Mouse (Mus musculus): ENCODE results near the gene Aurkb. TPM values are rescaled to one million over a fixed set of nuclear protein-coding genes. Genes with fewer than 3 reads are reported as not detected.
"Not testable (repeated sequence)": the region's sequence is repeated elsewhere in the genome, so short reads cannot be mapped to it uniquely, and the experiment has no call there.

Gene Aurkb
- polyA plus RNA-seq, 1 experiment from 2014 or later, result 184 TPM

DNA sequence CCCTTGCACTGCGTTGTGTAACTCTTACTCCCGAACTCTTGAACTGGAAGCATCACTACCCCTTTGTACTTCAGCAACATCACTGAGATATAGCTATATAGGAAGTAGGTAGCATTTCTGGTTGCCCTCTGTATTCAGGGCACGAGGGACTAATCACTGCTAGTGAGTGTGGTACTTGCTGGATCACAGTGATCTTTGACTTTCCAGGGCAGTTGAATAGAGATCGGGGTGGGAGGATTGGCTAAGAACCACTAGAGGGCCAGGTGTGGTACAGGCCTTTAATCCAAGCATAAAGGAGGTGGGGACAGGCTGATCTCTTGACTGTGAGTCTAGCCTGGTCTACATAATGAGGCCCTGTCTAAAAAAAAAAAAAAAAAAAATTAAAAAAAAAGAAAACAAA is 47.4 kb downstream of the Aurkb start:
- Histone ChIP-seq H3K27me3 (ENCODE audit: insufficient read depth, poor library complexity, severe bottlenecking) (no peaks in the 10 kb centered on the region), H3K4me1 (replicated peaks) (peaks cover 72% of the 10 kb centered on the region), H3K36me3 (peaks cover 33% of the 10 kb centered on the region), H3K9me3 (no peaks in the 10 kb centered on the region), H3K27ac (no peak overlapping the region), H3K4me3 (no peak overlapping the region)
- no peak for DNase-seq (ENCODE audit: low spot score)
- WGBS, result 91% methylated on average over 4 of the region's 4 CpGs

DNA sequence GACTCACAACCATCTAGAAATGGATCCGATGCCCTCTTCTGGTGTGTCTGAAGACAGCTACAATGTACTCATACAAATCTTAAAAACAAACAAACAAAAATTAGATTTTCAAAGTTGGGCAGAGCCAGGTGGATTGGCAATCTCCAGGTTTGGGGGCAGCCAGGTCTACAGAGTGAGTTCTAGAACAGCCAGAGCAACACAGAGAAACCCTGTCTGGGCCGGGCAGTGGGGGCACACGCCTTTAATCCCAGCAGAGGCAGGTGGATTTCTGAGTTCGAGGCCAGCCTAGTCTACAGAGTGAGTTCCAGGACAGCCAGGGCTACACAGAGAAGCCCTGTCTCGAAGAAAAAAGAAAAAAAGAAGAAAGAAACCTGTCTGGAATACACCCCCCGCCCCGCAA is 48.4 kb downstream of the Aurkb start:
- not testable (repeated sequence) for H3K27ac ChIP-seq; H3K9me3 ChIP-seq; DNase-seq (ENCODE audit: low spot score); H3K27me3 ChIP-seq (ENCODE audit: insufficient read depth, poor library complexity, severe bottlenecking); H3K4me3 ChIP-seq
- Histone ChIP-seq H3K36me3 (peaks cover 33% of the 10 kb centered on the region), H3K4me1 (replicated peaks) (peaks cover 73% of the 10 kb centered on the region)
- WGBS, result 92% methylated on average over 7 of the region's 7 CpGs

- peaks cover 29% of the 10 kb centered on the region for H3K36me3 ChIP-seq
- peak within 1 kb of the TSS; percentile 77 for H3K27ac ChIP-seq
- H3K9me3 ChIP-seq, result no peaks in the 10 kb centered on the region
- DNase-seq (ENCODE audit: low spot score), result peak; percentile 99
- peaks cover 73% of the 10 kb centered on the region for H3K4me1 ChIP-seq (replicated peaks)
- H3K27me3 ChIP-seq (ENCODE audit: insufficient read depth, poor library complexity, severe bottlenecking), result no peaks in the 10 kb centered on the region
- peak within 1 kb of the TSS; percentile 71 for H3K4me3 ChIP-seq
- under 1% methylated on average over 37 of the region's 37 CpGs for WGBS
These were observed 49.4 kb downstream of the Aurkb start, which contains the start of gene Per1 for GRCm38 (mm10) chr11:69094697-69095429. TSS of gene Per1 (plus strand) at chr11:69095217.

GRCm38 (mm10) chr11:69095511-69096231 is 50.2 kb downstream of the Aurkb start:
- Histone ChIP-seq H3K36me3 (peaks cover 22% of the 10 kb centered on the region), H3K9me3 (no peaks in the 10 kb centered on the region), H3K4me1 (replicated peaks) (peaks cover 74% of the 10 kb centered on the region), H3K4me3 (peak overlapping the region; percentile 71), H3K27ac (peak overlapping the region; percentile 77), H3K27me3 (ENCODE audit: insufficient read depth, poor library complexity, severe bottlenecking) (no peaks in the 10 kb centered on the region)
- DNase-seq (ENCODE audit: low spot score), result no peak
- 4% methylated on average over 27 of the region's 27 CpGs for WGBS

GRCm38 (mm10) chr11:69096360-69096986 is 51.0 kb downstream of the Aurkb start:
- 18% methylated on average over 9 of the region's 9 CpGs for WGBS
- H3K4me1 ChIP-seq (replicated peaks), result peaks cover 75% of the 10 kb centered on the region
- peak overlapping the region; percentile 71 for H3K4me3 ChIP-seq
- no peak for DNase-seq (ENCODE audit: low spot score)
- peaks cover 22% of the 10 kb centered on the region for H3K36me3 ChIP-seq
- peak overlapping the region; percentile 85 for H3K27ac ChIP-seq
- H3K9me3 ChIP-seq, result no peaks in the 10 kb centered on the region
- H3K27me3 ChIP-seq (ENCODE audit: insufficient read depth, poor library complexity, severe bottlenecking), result no peaks in the 10 kb centered on the region

GRCm38 (mm10) chr11:69096987-69097900 is 51.8 kb downstream of the Aurkb start:
- peak overlapping the region; percentile 85 for H3K27ac ChIP-seq
- H3K36me3 ChIP-seq, result peaks cover 22% of the 10 kb centered on the region
- no peaks in the 10 kb centered on the region for H3K9me3 ChIP-seq
- DNase-seq (ENCODE audit: low spot score), result peak; percentile 81
- H3K4me1 ChIP-seq (replicated peaks), result peaks cover 71% of the 10 kb centered on the region
- WGBS, result 3% methylated on average over 29 of the region's 29 CpGs
- H3K4me3 ChIP-seq, result peak overlapping the region; percentile 71
- H3K27me3 ChIP-seq (ENCODE audit: insufficient read depth, poor library complexity, severe bottlenecking), result no peaks in the 10 kb centered on the region

DNA sequence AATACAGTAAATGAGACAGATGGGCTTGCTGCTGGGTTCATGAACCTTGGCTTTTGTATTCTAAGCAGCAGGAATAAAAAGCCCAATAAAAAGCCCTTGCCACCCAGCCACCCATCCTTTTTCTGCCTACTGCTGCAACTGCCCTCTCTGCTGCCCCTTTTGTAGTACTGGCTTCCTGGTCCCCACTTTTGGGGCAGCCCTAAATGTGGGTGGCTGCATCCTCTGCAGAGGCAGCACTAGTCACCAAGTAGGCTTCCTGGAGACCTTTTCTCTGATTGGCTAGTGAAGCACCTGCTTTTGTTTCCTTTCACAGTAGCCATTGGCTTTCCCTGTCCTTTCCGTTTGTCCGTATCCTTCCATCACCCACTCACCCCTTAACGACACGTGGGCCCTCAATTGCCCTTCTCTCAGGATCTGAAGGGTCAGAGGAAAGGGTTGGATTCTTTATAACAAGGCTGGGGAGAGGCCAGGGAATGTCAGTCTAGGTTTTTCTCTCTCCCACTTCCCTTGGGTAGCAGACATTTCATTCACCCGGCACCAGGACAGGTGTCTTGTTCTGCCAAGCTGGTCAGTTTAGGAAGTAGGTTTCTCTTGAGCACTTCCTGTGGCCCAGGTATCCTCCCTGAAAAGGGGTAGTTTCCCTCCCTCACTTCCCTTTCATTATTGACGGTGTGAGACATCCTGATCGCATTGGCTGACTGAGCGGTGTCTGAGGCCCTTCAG is 52.8 kb downstream of the Aurkb start:
- WGBS, result 31% methylated on average over 8 of the region's 8 CpGs
- peaks cover 27% of the 10 kb centered on the region for H3K36me3 ChIP-seq
- H3K4me1 ChIP-seq (replicated peaks), result peaks cover 71% of the 10 kb centered on the region
- H3K27ac ChIP-seq, result peak overlapping the region; percentile 85
- H3K9me3 ChIP-seq, result no peaks in the 10 kb centered on the region
- no peaks in the 10 kb centered on the region for H3K27me3 ChIP-seq (ENCODE audit: insufficient read depth, poor library complexity, severe bottlenecking)
- peak overlapping the region; percentile 71 for H3K4me3 ChIP-seq
- no peak for DNase-seq (ENCODE audit: low spot score)

DNA sequence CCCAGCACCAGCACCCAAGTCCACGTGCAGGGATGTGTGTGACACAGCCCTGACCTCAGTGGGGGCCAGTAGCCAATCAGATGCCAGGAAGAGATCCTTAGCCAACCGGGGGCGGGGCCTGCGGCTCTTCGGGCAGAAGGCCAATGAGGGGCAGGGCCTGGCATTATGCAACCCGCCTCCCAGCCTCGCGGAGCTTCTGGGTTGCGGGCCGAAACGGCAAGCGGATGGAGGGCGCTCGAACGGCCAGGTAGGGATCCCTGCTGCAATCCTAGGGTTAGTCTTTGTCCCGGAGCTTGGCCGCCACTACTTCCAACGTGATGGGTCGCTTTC is 53.3 kb downstream of the Aurkb start:
- Histone ChIP-seq H3K4me3 (peak overlapping the region; percentile 71), H3K36me3 (peaks cover 32% of the 10 kb centered on the region), H3K4me1 (replicated peaks) (peaks cover 71% of the 10 kb centered on the region), H3K9me3 (no peaks in the 10 kb centered on the region), H3K27ac (peak overlapping the region; percentile 80), H3K27me3 (ENCODE audit: insufficient read depth, poor library complexity, severe bottlenecking) (no peaks in the 10 kb centered on the region)
- WGBS, result under 1% methylated on average over 19 of the region's 19 CpGs
- peak; percentile 93 for DNase-seq (ENCODE audit: low spot score)

DNA sequence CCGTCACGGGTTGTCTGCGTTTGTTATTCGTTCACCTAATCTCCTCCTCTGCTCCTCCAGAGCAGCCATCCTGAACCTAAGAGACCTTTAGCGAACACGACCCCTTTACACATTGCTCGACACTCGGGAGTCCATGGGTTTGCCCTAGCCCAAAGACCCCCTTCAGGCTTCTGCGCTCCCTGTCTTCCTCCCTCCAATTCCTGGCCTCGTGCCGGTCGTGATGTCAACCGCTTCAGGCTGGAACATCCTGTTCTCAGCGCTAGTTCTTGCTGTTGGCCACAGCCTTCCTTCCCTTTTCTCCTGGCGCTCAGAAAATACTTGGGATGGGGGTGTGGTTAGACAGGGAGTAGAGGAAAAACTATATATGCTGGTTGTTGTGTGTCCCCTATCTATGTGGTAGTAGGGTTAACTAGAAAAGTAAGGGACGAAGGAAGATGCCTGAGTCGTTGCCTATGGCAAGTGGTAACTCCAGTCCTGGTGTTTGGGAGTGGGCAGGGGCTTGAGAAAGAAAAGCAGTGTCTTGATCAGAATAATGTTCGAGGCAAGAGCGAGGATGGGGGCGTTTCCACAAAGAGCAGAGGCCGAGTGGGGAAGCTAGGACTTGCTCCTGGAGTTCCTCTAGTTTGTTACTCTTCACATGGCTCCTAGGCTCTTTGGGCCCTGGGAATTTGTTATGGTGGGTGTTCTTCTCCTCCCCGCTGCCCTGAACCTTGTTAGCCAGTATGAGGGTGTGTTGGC is 53.9 kb downstream of the Aurkb start:
- under 1% methylated on average over 22 of the region's 22 CpGs for WGBS
- Histone ChIP-seq H3K27ac (peak overlapping the region; percentile 80), H3K27me3 (ENCODE audit: insufficient read depth, poor library complexity, severe bottlenecking) (no peaks in the 10 kb centered on the region), H3K4me1 (replicated peaks) (peaks cover 66% of the 10 kb centered on the region), H3K36me3 (peaks cover 38% of the 10 kb centered on the region), H3K9me3 (no peaks in the 10 kb centered on the region), H3K4me3 (peak overlapping the region; percentile 71)
- no peak for DNase-seq (ENCODE audit: low spot score)

GRCm38 (mm10) chr11:69099915-69100345 is 54.5 kb downstream of the Aurkb start:
- H3K4me3 ChIP-seq, result peak overlapping the region; percentile 71
- peak overlapping the region; percentile 80 for H3K27ac ChIP-seq

GRCm38 (mm10) chr11:69100639-69101360 is 55.4 kb downstream of the Aurkb start:
- peak overlapping the region; percentile 71 for H3K4me3 ChIP-seq
- no peaks in the 10 kb centered on the region for H3K27me3 ChIP-seq (ENCODE audit: insufficient read depth, poor library complexity, severe bottlenecking)
- DNase-seq (ENCODE audit: low spot score), result no peak
- H3K27ac ChIP-seq, result peak overlapping the region; percentile 80
- 90% methylated on average over 20 of the region's 20 CpGs for WGBS
- H3K4me1 ChIP-seq (replicated peaks), result peaks cover 55% of the 10 kb centered on the region
- H3K9me3 ChIP-seq, result no peaks in the 10 kb centered on the region
- H3K36me3 ChIP-seq, result peaks cover 53% of the 10 kb centered on the region

More at GRCm38 (mm10) chr11:69099915-69100345, 54.5 kb downstream of the Aurkb start:
- Histone ChIP-seq H3K4me1 (replicated peaks) (peaks cover 64% of the 10 kb centered on the region), H3K9me3 (no peaks in the 10 kb centered on the region), H3K27me3 (ENCODE audit: insufficient read depth, poor library complexity, severe bottlenecking) (no peaks in the 10 kb centered on the region), H3K36me3 (peaks cover 44% of the 10 kb centered on the region)
- DNase-seq (ENCODE audit: low spot score), result peak; percentile 88
- WGBS, result 1% methylated on average over 23 of the region's 23 CpGs

Data from hindbrain, embryonic 10.5 days (tissue).